Mouse (Mus musculus): Measurements from ENCODE around the gene Dennd2a. TPM values are rescaled to one million over a fixed set of nuclear protein-coding genes. Genes with fewer than 3 reads are reported as not detected.
A peak's percentile ranks its signal among the peaks of the same experiment; 100 is the strongest.

The Dennd2a gene
- polyA plus RNA-seq, 1 experiment from 2014 or later: 26.1 TPM

- no peak overlapping the region for H3K4me2 ChIP-seq
- peaks cover 74% of the 10 kb centered on the region for H3K36me3 ChIP-seq
- 91% methylated on average over 7 of the region's 7 CpGs for WGBS
Observed at GRCm38 (mm10) chr6:39579552-39579951, 21.9 kb upstream of the Dennd2a start.

GRCm38 (mm10) chr6:39574951-39575350 is 17.3 kb upstream of the Dennd2a start:
- ATAC-seq (ENCODE audit: low read depth): no peak
- Histone ChIP-seq H3K4me2 (peak overlapping the region; percentile 90), H3K9ac (peak overlapping the region; percentile 93), H3K27ac (replicated peaks) (peak overlapping the region; percentile 97; the same call in 1 of the 2 replicates), H3K9me3 (no peaks in the 10 kb centered on the region), H3K4me3 (peak overlapping the region; percentile 88), H3K4me1 (replicated peaks) (peaks cover 16% of the 10 kb centered on the region), H3K27me3 (no peaks in the 10 kb centered on the region), H3K36me3 (peaks cover 34% of the 10 kb centered on the region)
- WGBS: 70% methylated on average over 7 of the region's 7 CpGs

More at GRCm38 (mm10) chr6:39579552-39579951, 21.9 kb upstream of the Dennd2a start:
- Histone ChIP-seq H3K9ac (no peak overlapping the region), H3K27me3 (no peaks in the 10 kb centered on the region), H3K4me3 (no peak overlapping the region), H3K9me3 (no peaks in the 10 kb centered on the region), H3K4me1 (replicated peaks) (peaks cover 6% of the 10 kb centered on the region), H3K27ac (replicated peaks) (no peak overlapping the region)
- no peak for ATAC-seq (ENCODE audit: low read depth)

- peak overlapping the region; percentile 88 for H3K4me3 ChIP-seq
- peak overlapping the region; percentile 97 for H3K27ac ChIP-seq (replicated peaks)
- 28% methylated on average over 10 of the region's 10 CpGs for WGBS
- H3K27me3 ChIP-seq: no peaks in the 10 kb centered on the region
- H3K4me1 ChIP-seq (replicated peaks): peaks cover 16% of the 10 kb centered on the region
- peak overlapping the region; percentile 90 for H3K4me2 ChIP-seq
- ATAC-seq (ENCODE audit: low read depth): no peak; the same call in none of the 2 replicates
- H3K36me3 ChIP-seq: peaks cover 30% of the 10 kb centered on the region
- no peaks in the 10 kb centered on the region for H3K9me3 ChIP-seq
- peak overlapping the region; percentile 93 for H3K9ac ChIP-seq
Observed at GRCm38 (mm10) chr6:39574555-39574869, 16.8 kb upstream of the Dennd2a start.

- H3K27me3 ChIP-seq: no peaks in the 10 kb centered on the region
- peak; percentile 98 for ATAC-seq (ENCODE audit: low read depth)
- H3K4me1 ChIP-seq (replicated peaks): peaks cover 16% of the 10 kb centered on the region
- H3K36me3 ChIP-seq: peaks cover 24% of the 10 kb centered on the region
- peak within 1 kb of the TSS; percentile 88 for H3K4me3 ChIP-seq
- peak within 1 kb of the TSS; percentile 93 for H3K9ac ChIP-seq
- WGBS: 1% methylated on average over 48 of the region's 49 CpGs
- H3K27ac ChIP-seq (replicated peaks): peak within 1 kb of the TSS; percentile 97
- no peaks in the 10 kb centered on the region for H3K9me3 ChIP-seq
- H3K4me2 ChIP-seq: peak within 1 kb of the TSS; percentile 90
Observed at GRCm38 (mm10) chr6:39573791-39574554, 16.3 kb upstream of the Dennd2a start, which contains the start of gene Adck2. Gene Adck2 (plus strand): TSS chr6:39573873.

GRCm38 (mm10) chr6:39570426-39570825 is 12.8 kb upstream of the Dennd2a start:
- Histone ChIP-seq H3K36me3 (no peaks in the 10 kb centered on the region), H3K4me3 (no peak overlapping the region), H3K27ac (replicated peaks) (no peak overlapping the region), H3K4me2 (no peak overlapping the region), H3K4me1 (replicated peaks) (peaks cover 16% of the 10 kb centered on the region), H3K9me3 (no peaks in the 10 kb centered on the region), H3K9ac (no peak overlapping the region), H3K27me3 (no peaks in the 10 kb centered on the region)
- no peak for ATAC-seq (ENCODE audit: low read depth)
- WGBS: 76% methylated on average over 3 of the region's 3 CpGs

- H3K4me2 ChIP-seq: no peak overlapping the region
- ATAC-seq (ENCODE audit: low read depth): no peak
- no peak overlapping the region for H3K9ac ChIP-seq
- no peaks in the 10 kb centered on the region for H3K36me3 ChIP-seq
- H3K27me3 ChIP-seq: no peaks in the 10 kb centered on the region
- no peak overlapping the region for H3K27ac ChIP-seq (replicated peaks)
- H3K4me3 ChIP-seq: no peak overlapping the region
- WGBS: 20% methylated on average over 5 of the region's 5 CpGs
- peaks cover under 1% of the 10 kb centered on the region; the same call in 1 of the 2 replicates for H3K4me1 ChIP-seq (replicated peaks)
- no peaks in the 10 kb centered on the region for H3K9me3 ChIP-seq
Observed at GRCm38 (mm10) chr6:39567528-39567927, 9.9 kb upstream of the Dennd2a start.

GRCm38 (mm10) chr6:39562166-39563015 is 4.7 kb upstream of the Dennd2a start:
- 23% methylated on average over 23 of the region's 23 CpGs for WGBS
- no peaks in the 10 kb centered on the region for H3K9me3 ChIP-seq
- H3K27ac ChIP-seq (replicated peaks): no peak overlapping the region
- H3K9ac ChIP-seq: no peak overlapping the region
- peaks cover 26% of the 10 kb centered on the region for H3K4me1 ChIP-seq (replicated peaks)
- H3K4me3 ChIP-seq: no peak overlapping the region; the same call in 1 of the 2 replicates
- no peaks in the 10 kb centered on the region for H3K27me3 ChIP-seq
- no peaks in the 10 kb centered on the region for H3K36me3 ChIP-seq
- peak overlapping the region; percentile 31 for H3K4me2 ChIP-seq
- ATAC-seq (ENCODE audit: low read depth): peak; percentile 30; the same call in 1 of the 2 replicates

- peak overlapping the region; percentile 61 for H3K27ac ChIP-seq (replicated peaks)
- no peak overlapping the region for H3K9ac ChIP-seq
- H3K36me3 ChIP-seq: no peaks in the 10 kb centered on the region
- no peak for ATAC-seq (ENCODE audit: low read depth)
- no peaks in the 10 kb centered on the region for H3K9me3 ChIP-seq
- peaks cover 51% of the 10 kb centered on the region for H3K4me1 ChIP-seq (replicated peaks)
- no peak overlapping the region for H3K4me2 ChIP-seq
- no peaks in the 10 kb centered on the region for H3K27me3 ChIP-seq
- WGBS: 44% methylated on average over 6 of the region's 6 CpGs
- H3K4me3 ChIP-seq: no peak overlapping the region
Observed at GRCm38 (mm10) chr6:39559276-39559939, 1.7 kb upstream of the Dennd2a start.

GRCm38 (mm10) chr6:39556900-39557659 is 587 bp downstream of the Dennd2a start:
- ATAC-seq (ENCODE audit: low read depth): peak; percentile 75
- no peaks in the 10 kb centered on the region for H3K9me3 ChIP-seq
- peak overlapping the region; percentile 98 for H3K9ac ChIP-seq
- H3K36me3 ChIP-seq: peaks cover 8% of the 10 kb centered on the region; the same call in 1 of the 2 replicates
- peaks cover 55% of the 10 kb centered on the region for H3K4me1 ChIP-seq (replicated peaks)
- H3K4me3 ChIP-seq: peak overlapping the region; percentile 91
- peak overlapping the region; percentile 65 for H3K4me2 ChIP-seq
- under 1% methylated on average over 50 of the region's 54 CpGs for WGBS
- no peaks in the 10 kb centered on the region for H3K27me3 ChIP-seq
- peak overlapping the region; percentile 97 for H3K27ac ChIP-seq (replicated peaks)

- H3K9me3 ChIP-seq: no peaks in the 10 kb centered on the region
- H3K4me1 ChIP-seq (replicated peaks): peaks cover 56% of the 10 kb centered on the region
- H3K9ac ChIP-seq: peak overlapping the region; percentile 54
- no peaks in the 10 kb centered on the region for H3K27me3 ChIP-seq
- peaks cover 15% of the 10 kb centered on the region for H3K36me3 ChIP-seq
- WGBS: 63% methylated on average over 2 of the region's 2 CpGs
- no peak overlapping the region; the same call in 1 of the 2 replicates for H3K27ac ChIP-seq (replicated peaks)
- peak overlapping the region; percentile 91 for H3K4me3 ChIP-seq
- ATAC-seq (ENCODE audit: low read depth): no peak
- H3K4me2 ChIP-seq: peak overlapping the region; percentile 65
Observed at GRCm38 (mm10) chr6:39555648-39555945, 2.1 kb downstream of the Dennd2a start.

GRCm38 (mm10) chr6:39554888-39555647 is 2.6 kb downstream of the Dennd2a start:
- H3K27me3 ChIP-seq: no peaks in the 10 kb centered on the region
- H3K27ac ChIP-seq (replicated peaks): no peak overlapping the region; the same call in 1 of the 2 replicates
- WGBS: 72% methylated on average over 12 of the region's 12 CpGs
- H3K4me1 ChIP-seq (replicated peaks): peaks cover 55% of the 10 kb centered on the region
- H3K4me3 ChIP-seq: peak overlapping the region; percentile 91
- peaks cover 15% of the 10 kb centered on the region for H3K36me3 ChIP-seq
- peak overlapping the region; percentile 54 for H3K9ac ChIP-seq
- H3K9me3 ChIP-seq: no peaks in the 10 kb centered on the region
- ATAC-seq (ENCODE audit: low read depth): no peak
- H3K4me2 ChIP-seq: peak overlapping the region; percentile 65
